Mouse (Mus musculus) neural tube, embryonic 13.5 days (tissue): ENCODE measurements at regions not wholly inside any gene's neighbourhood (a gene's known extent, or its start where the extent isn't known, plus 50 kb on each side); places are given as distances from the start of the nearest gene placed in this dataset.

ENCODE experiments used
- ATAC-seq: fragments of 200-750 bp; cut with Nextera tagmentation; 2 replicates; pipeline ENCODE4 v1.8.0; 2017; ENCODE audit warnings: low read depth, mild to moderate bottlenecking, moderate TSS enrichment, moderate library complexity
- H3K27ac ChIP-seq: fragments of 300-500 bp; sonication (generic); replicated peaks from 2 replicates; pipeline ENCODE4 v1.5.1; 2015; ENCODE audit warnings: moderate library complexity, mild to moderate bottlenecking, inconsistent platforms
- H3K27me3 ChIP-seq: fragments of 300-500 bp; sonication (generic); 2 replicates; pipeline ENCODE4 v1.6.1; 2015; ENCODE audit warnings: mild to moderate bottlenecking, inconsistent platforms
- H3K36me3 ChIP-seq: fragments of 300-500 bp; sonication (generic); 2 replicates; pipeline ENCODE4 v1.6.1; 2015; ENCODE audit warnings: mild to moderate bottlenecking, inconsistent platforms
- H3K4me1 ChIP-seq: fragments of 300-500 bp; sonication (generic); replicated peaks from 2 replicates; pipeline ENCODE4 v1.6.1; 2015; ENCODE audit warnings: inconsistent platforms
- H3K4me2 ChIP-seq: fragments of 300-500 bp; sonication (generic); 2 replicates; pipeline ENCODE4 v1.6.1; 2015; ENCODE audit warnings: inconsistent platforms, mild to moderate bottlenecking, moderate library complexity
- H3K4me3 ChIP-seq: fragments of 300-500 bp; sonication (generic); 2 replicates; pipeline ENCODE4 v1.5.1; 2015; ENCODE audit warnings: mild to moderate bottlenecking, inconsistent platforms
- H3K9ac ChIP-seq: fragments of 300-500 bp; sonication (generic); 2 replicates; pipeline ENCODE4 v1.6.1; 2015; ENCODE audit warnings: moderate library complexity, mild to moderate bottlenecking, inconsistent platforms
- H3K9me3 ChIP-seq: fragments of 300-500 bp; sonication (generic); 2 replicates; pipeline ENCODE4 v1.6.1; 2016; ENCODE audit warnings: inconsistent platforms
- WGBS: fragments of 180-500 bp; shearing (Covaris S2); methylation state at CpG from one replicate; pipeline ENCODE4 v1.1.7; 2015; 5-methylcytosine and 5-hydroxymethylcytosine counted together

DNA sequence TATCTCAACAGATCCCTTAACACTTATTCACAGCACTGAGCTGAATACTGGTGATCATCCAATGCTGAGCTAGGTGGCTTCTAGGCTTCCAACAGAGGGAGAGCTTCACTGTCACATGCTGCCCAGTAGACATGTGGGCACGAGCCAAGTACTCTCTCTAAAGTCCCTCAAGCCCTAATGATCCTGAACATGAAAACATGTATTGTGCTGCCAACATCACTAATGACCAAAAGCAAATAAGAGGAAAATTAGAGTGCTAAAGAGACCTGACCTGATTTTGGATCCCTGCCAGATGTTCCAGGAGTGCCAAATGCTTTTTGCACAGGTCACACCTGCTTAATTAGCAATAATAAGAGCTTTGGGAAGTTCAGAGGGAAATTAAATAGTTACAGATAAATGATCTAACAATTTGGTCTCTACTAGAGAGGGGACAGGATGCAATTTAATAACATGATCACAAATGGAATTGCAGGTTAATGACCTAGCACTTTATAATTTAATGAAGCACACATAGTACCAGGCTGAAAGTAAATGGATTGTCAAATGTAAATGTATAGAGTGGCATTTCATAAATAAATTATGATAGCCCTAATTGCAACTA, 215.6 kb upstream of the Ins1 start:
- H3K4me3 ChIP-seq = no peak overlapping the region
- H3K9me3 ChIP-seq = no peaks in the 10 kb centered on the region
- H3K36me3 ChIP-seq = no peaks in the 10 kb centered on the region
- ATAC-seq = peak; percentile 69
- H3K4me2 ChIP-seq = no peak overlapping the region
- WGBS = 27% methylated on average over 1 of the region's 1 CpGs
- H3K9ac ChIP-seq = no peak overlapping the region
- no peaks in the 10 kb centered on the region for H3K27me3 ChIP-seq
- H3K4me1 ChIP-seq = no peaks in the 10 kb centered on the region
- no peak overlapping the region for H3K27ac ChIP-seq

DNA sequence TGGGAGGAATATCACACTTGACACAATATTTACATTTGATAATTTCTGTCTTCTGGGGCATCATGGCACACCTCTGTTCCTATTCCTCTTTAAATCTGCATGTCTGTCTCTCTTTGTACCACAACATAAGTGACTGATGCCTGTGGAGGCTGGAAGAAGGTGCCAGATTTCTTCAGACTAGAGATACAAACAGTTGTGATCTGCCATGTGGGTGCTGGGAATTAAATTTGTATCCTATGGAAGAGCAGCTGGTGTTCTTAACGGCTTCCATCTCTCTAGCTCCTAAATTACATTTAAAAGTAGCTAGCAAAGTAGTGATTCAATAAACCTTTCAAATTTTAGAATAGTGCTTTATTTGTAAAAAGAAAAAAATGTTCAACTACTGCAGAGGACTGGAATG, 195.3 kb upstream of the Ins1 start:
- 71% methylated on average over 1 of the region's 1 CpGs for WGBS
- no peaks in the 10 kb centered on the region for H3K36me3 ChIP-seq
- no peak overlapping the region for H3K9ac ChIP-seq

GRCm38 (mm10) chr19:52069919-52070528, 194.1 kb upstream of the Ins1 start:
- Histone ChIP-seq H3K4me1 (no peaks in the 10 kb centered on the region), H3K9ac (no peak overlapping the region), H3K27ac (no peak overlapping the region), H3K9me3 (no peaks in the 10 kb centered on the region), H3K27me3 (no peaks in the 10 kb centered on the region), H3K4me2 (no peak overlapping the region), H3K4me3 (no peak overlapping the region), H3K36me3 (no peaks in the 10 kb centered on the region)
- WGBS = 69% methylated on average over 4 of the region's 4 CpGs
- ATAC-seq = no peak

More for the DNA sequence above, 195.3 kb upstream of the Ins1 start:
- H3K9me3 ChIP-seq = no peaks in the 10 kb centered on the region
- no peak overlapping the region for H3K4me2 ChIP-seq
- no peak overlapping the region for H3K27ac ChIP-seq
- no peak for ATAC-seq
- no peaks in the 10 kb centered on the region for H3K4me1 ChIP-seq
- H3K4me3 ChIP-seq = no peak overlapping the region
- H3K27me3 ChIP-seq = no peaks in the 10 kb centered on the region

DNA sequence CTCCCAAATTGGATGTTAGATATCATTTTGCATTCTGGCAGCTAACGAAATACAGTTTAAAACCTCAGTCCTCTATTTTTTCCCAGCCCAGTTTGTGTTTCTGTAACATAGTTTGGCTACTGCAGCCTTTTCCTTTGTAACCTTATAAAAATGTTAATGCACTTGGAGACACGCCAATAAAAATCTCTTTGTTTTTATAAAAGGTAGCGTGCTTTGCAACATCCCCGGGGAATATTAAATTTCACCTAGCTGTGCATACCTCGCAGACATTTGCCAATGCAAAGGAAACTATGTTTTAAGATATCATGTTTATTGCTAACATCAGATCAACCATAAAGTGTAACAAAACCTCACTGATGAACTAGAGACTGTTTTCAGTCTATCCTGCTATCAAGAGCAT, 192.9 kb upstream of the Ins1 start:
- Histone ChIP-seq H3K4me2 (no peak overlapping the region), H3K27ac (no peak overlapping the region), H3K36me3 (no peaks in the 10 kb centered on the region), H3K9me3 (no peaks in the 10 kb centered on the region), H3K9ac (no peak overlapping the region), H3K4me3 (no peak overlapping the region), H3K4me1 (no peaks in the 10 kb centered on the region), H3K27me3 (no peaks in the 10 kb centered on the region)
- ATAC-seq = no peak
- 66% methylated on average over 5 of the region's 5 CpGs for WGBS

- Histone ChIP-seq H3K27me3 (no peaks in the 10 kb centered on the region), H3K4me3 (no peak overlapping the region), H3K27ac (no peak overlapping the region), H3K36me3 (no peaks in the 10 kb centered on the region), H3K9ac (no peak overlapping the region), H3K4me1 (no peaks in the 10 kb centered on the region), H3K9me3 (no peaks in the 10 kb centered on the region), H3K4me2 (no peak overlapping the region)
- ATAC-seq = no peak
- WGBS = 33% methylated on average over 3 of the region's 3 CpGs
These were observed 185.1 kb upstream of the Ins1 start for GRCm38 (mm10) chr19:52079020-52079419.

GRCm38 (mm10) chr19:52112398-52112797, 151.7 kb upstream of the Ins1 start:
- Histone ChIP-seq H3K27me3 (no peaks in the 10 kb centered on the region), H3K4me2 (no peak overlapping the region), H3K27ac (no peak overlapping the region), H3K9ac (no peak overlapping the region), H3K4me3 (no peak overlapping the region), H3K9me3 (0 out of 2 replicates have a peak, but pooled peaks cover 7% of the 10 kb centered on the region), H3K36me3 (no peaks in the 10 kb centered on the region), H3K4me1 (peaks cover 6% of the 10 kb centered on the region; the same call in 1 of the 2 replicates)
- ATAC-seq = no peak
- WGBS = 27% methylated on average over 3 of the region's 3 CpGs
